Mouse (Mus musculus): Measurements from ENCODE around the gene Yy1.

DNA sequence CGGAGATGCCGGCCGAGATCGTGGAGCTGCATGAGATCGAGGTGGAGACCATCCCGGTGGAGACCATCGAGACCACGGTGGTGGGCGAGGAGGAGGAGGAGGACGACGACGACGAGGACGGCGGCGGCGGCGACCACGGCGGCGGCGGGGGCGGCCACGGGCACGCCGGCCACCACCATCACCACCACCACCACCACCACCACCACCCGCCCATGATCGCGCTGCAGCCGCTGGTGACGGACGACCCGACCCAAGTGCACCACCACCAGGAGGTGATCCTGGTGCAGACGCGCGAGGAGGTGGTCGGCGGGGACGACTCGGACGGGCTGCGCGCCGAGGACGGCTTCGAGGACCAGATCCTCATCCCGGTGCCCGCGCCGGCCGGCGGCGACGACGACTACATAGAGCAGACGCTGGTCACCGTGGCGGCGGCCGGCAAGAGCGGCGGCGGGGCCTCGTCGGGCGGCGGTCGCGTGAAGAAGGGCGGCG is 724 bp downstream of the Yy1 start:
- no peak for TF ChIP-seq CTCF (IDR thresholded peaks at IDR 0.05; ENCODE audit: extremely low read depth, insufficient read depth, low read length)
- no peak for TF ChIP-seq POLR2A (IDR thresholded peaks at IDR 0.05; ENCODE audit: extremely low read depth, insufficient read depth, low read length)

Measured in cortical plate, adult 2 months (tissue).